Mouse (Mus musculus): ENCODE results near the gene Setdb1.

Setdb1 gene

GRCm38 (mm10) chr3:95319110-95319509 lies 37.9 kb downstream of the Setdb1 start:
- DNase-seq (ENCODE audit: low spot score in 2 of 2): no peak

- peak in 1 of 2 experiments; percentile 39 for DNase-seq (ENCODE audit: low spot score in 2 of 2)
These were observed 38.5 kb downstream of the Setdb1 start for GRCm38 (mm10) chr3:95318548-95318947.

GRCm38 (mm10) chr3:95317414-95318080 lies 39.5 kb downstream of the Setdb1 start:
- DNase-seq (ENCODE audit: low spot score in 2 of 2): peak in 1 of 2 experiments; percentile 56

GRCm38 (mm10) chr3:95315844-95316550 lies 41.0 kb downstream of the Setdb1 start:
- no peak for DNase-seq (ENCODE audit: low spot score in 2 of 2)

- DNase-seq (ENCODE audit: low spot score in 2 of 2): peak; percentile 89 to 92
These were observed 41.7 kb downstream of the Setdb1 start for GRCm38 (mm10) chr3:95315094-95315843.

GRCm38 (mm10) chr3:95314486-95315093 lies 42.4 kb downstream of the Setdb1 start, which contains the start of gene Cers2:
TSS of gene Cers2 (plus strand) at chr3:95314791.
- no peak for DNase-seq (ENCODE audit: low spot score in 2 of 2)

- no peak for DNase-seq (ENCODE audit: low spot score in 2 of 2)
These were observed 42.9 kb downstream of the Setdb1 start for GRCm38 (mm10) chr3:95314075-95314474.

GRCm38 (mm10) chr3:95313476-95313875 lies 43.5 kb downstream of the Setdb1 start:
- DNase-seq (ENCODE audit: low spot score in 2 of 2): no peak

- DNase-seq (ENCODE audit: low spot score in 2 of 2): peak in 1 of 2 experiments; percentile 72
These were observed 44.4 kb downstream of the Setdb1 start for GRCm38 (mm10) chr3:95312623-95313022.

GRCm38 (mm10) chr3:95310968-95311882 lies 45.8 kb downstream of the Setdb1 start:
- no peak for DNase-seq (ENCODE audit: low spot score in 2 of 2)

- DNase-seq (ENCODE audit: low spot score in 2 of 2): no peak
These were observed 46.5 kb downstream of the Setdb1 start for GRCm38 (mm10) chr3:95310496-95310895.

GRCm38 (mm10) chr3:95307100-95307499 lies 49.9 kb downstream of the Setdb1 start, which contains the start of gene Anxa9:
TSS of gene Anxa9 (minus strand) at chr3:95307176.
- DNase-seq (ENCODE audit: low spot score in 2 of 2): no peak

- no peak for DNase-seq (ENCODE audit: low spot score in 2 of 2)
These were observed 50.8 kb downstream of the Setdb1 start for GRCm38 (mm10) chr3:95306244-95306643.

GRCm38 (mm10) chr3:95301204-95301796 lies 55.7 kb downstream of the Setdb1 start:
- DNase-seq (ENCODE audit: low spot score in 2 of 2): no peak

GRCm38 (mm10) chr3:95298018-95298417 lies 59.0 kb downstream of the Setdb1 start:
- no peak for DNase-seq (ENCODE audit: low spot score in 2 of 2)

GRCm38 (mm10) chr3:95296103-95296469 lies 60.9 kb downstream of the Setdb1 start:
- DNase-seq (ENCODE audit: low spot score in 2 of 2): no peak

- no peak for DNase-seq (ENCODE audit: low spot score in 2 of 2)
These were observed 61.5 kb downstream of the Setdb1 start for GRCm38 (mm10) chr3:95295321-95296102.

- DNase-seq (ENCODE audit: low spot score in 2 of 2): no peak
These were observed 62.3 kb downstream of the Setdb1 start for GRCm38 (mm10) chr3:95294718-95295117.

- DNase-seq (ENCODE audit: low spot score in 2 of 2): no peak
These were observed 62.7 kb downstream of the Setdb1 start for GRCm38 (mm10) chr3:95294316-95294715.

GRCm38 (mm10) chr3:95293537-95293936 lies 63.5 kb downstream of the Setdb1 start:
- no peak for DNase-seq (ENCODE audit: low spot score in 2 of 2)
